ENCODE assay signal across 18 mouse cellular contexts in genomic region chr15:91000280-91001036, GRCm38 (mm10). TPM values are rescaled to one million over a fixed set of nuclear protein-coding genes. Genes with fewer than 3 reads are reported as not detected.
DNase-seq lines count a peak whose midpoint lies in the region; ATAC-seq and TF ChIP-seq lines count a peak whose summit lies in the region.
"Had no signal": no experiment of that assay in that cellular context is flagged by ENCODE, and none has a peak within 500 bp of the region (broad histone marks: within the 10 kb centered on the region; RNA-seq: fewer than 3 reads in every experiment).

No protein-coding gene starts in this region.

- peak overlapping the region; percentile 28 for H3K4me3 ChIP-seq in hindbrain, embryonic 10.5 days
- H3K4me3 ChIP-seq in hindbrain, postnatal 0 days (ENCODE audit: low read length) = no peak overlapping the region
- 0 out of 2 replicates have a peak overlapping the region, but pooled peaks have one; percentile 3 for H3K4me3 ChIP-seq in forebrain, embryonic 16.5 days (replicated peaks; ENCODE audit: low read length)
- H3K4me3 ChIP-seq in midbrain, embryonic 10.5 days = peak overlapping the region; percentile 34
- no peak overlapping the region for H3K4me3 ChIP-seq in stomach, postnatal 0 days (ENCODE audit: low read depth, low read length)
- H3K4me3 ChIP-seq: heart, embryonic 10.5 days; neural tube, embryonic 13.5 days; stomach, embryonic 15.5 days had no signal

- no peaks in the 10 kb centered on the region for H3K27me3 ChIP-seq in hindbrain, embryonic 10.5 days (ENCODE audit: insufficient read depth, poor library complexity, severe bottlenecking)
- H3K27me3 ChIP-seq in hindbrain, postnatal 0 days (ENCODE audit: insufficient read depth, low read length) = no peaks in the 10 kb centered on the region
- no peaks in the 10 kb centered on the region for H3K27me3 ChIP-seq in forebrain, embryonic 16.5 days (replicated peaks; ENCODE audit: control insufficient read depth, insufficient read depth, low read length)
- H3K27me3 ChIP-seq in midbrain, embryonic 10.5 days (ENCODE audit: low read depth, poor library complexity, severe bottlenecking) = no peaks in the 10 kb centered on the region
- no peaks in the 10 kb centered on the region for H3K27me3 ChIP-seq in stomach, postnatal 0 days (ENCODE audit: control insufficient read depth, insufficient read depth, low read length)
- H3K27me3 ChIP-seq: neural tube, embryonic 13.5 days; stomach, embryonic 15.5 days had no signal

- no peaks in the 10 kb centered on the region for H3K9me3 ChIP-seq in hindbrain, embryonic 10.5 days
- H3K9me3 ChIP-seq in hindbrain, postnatal 0 days (ENCODE audit: low read length) = no peaks in the 10 kb centered on the region
- H3K9me3 ChIP-seq in forebrain, embryonic 16.5 days (ENCODE audit: control insufficient read depth, low read length) = no peaks in the 10 kb centered on the region
- no peaks in the 10 kb centered on the region for H3K9me3 ChIP-seq in midbrain, embryonic 10.5 days (replicated peaks)
- no peaks in the 10 kb centered on the region for H3K9me3 ChIP-seq in stomach, postnatal 0 days (ENCODE audit: control insufficient read depth, low read length)
- H3K9me3 ChIP-seq: heart, embryonic 10.5 days; neural tube, embryonic 13.5 days; stomach, embryonic 15.5 days had no signal

- no peak overlapping the region for H3K9ac ChIP-seq in hindbrain, postnatal 0 days (replicated peaks; ENCODE audit: low read length)
- H3K9ac ChIP-seq in forebrain, embryonic 16.5 days (replicated peaks; ENCODE audit: low read depth, low read length) = peak overlapping the region; percentile 26
- no peak overlapping the region for H3K9ac ChIP-seq in stomach, postnatal 0 days (ENCODE audit: low read length)
- H3K9ac ChIP-seq: neural tube, embryonic 13.5 days; stomach, embryonic 15.5 days had no signal

- TF ChIP-seq EP300 in stomach, postnatal 0 days (optimal IDR thresholded peaks at IDR 0.05) = no peak

- H3K4me2 ChIP-seq in hindbrain, postnatal 0 days (ENCODE audit: low read depth, low read length) = no peak overlapping the region; the same call in 1 of the 2 replicates
- H3K4me2 ChIP-seq in forebrain, embryonic 16.5 days (ENCODE audit: low read length) = peak overlapping the region; percentile 44
- H3K4me2 ChIP-seq in stomach, postnatal 0 days (replicated peaks; ENCODE audit: low read depth) = no peak overlapping the region
- H3K4me2 ChIP-seq: neural tube, embryonic 13.5 days; stomach, embryonic 15.5 days had no signal

- 48% methylated on average over 21 of the region's 21 CpGs for WGBS in hindbrain, embryonic 10.5 days
- 52% methylated on average over 21 of the region's 21 CpGs for WGBS in hindbrain, postnatal 0 days
- WGBS in forebrain, embryonic 16.5 days = 19% methylated on average over 21 of the region's 21 CpGs
- 36% methylated on average over 21 of the region's 21 CpGs for WGBS in midbrain, embryonic 10.5 days
- 79% methylated on average over 21 of the region's 21 CpGs for WGBS in stomach, postnatal 0 days

- H3K27ac ChIP-seq in hindbrain, embryonic 10.5 days = peak overlapping the region; percentile 86
- H3K27ac ChIP-seq in hindbrain, postnatal 0 days = no peak overlapping the region
- peak overlapping the region; percentile 39 for H3K27ac ChIP-seq in forebrain, embryonic 16.5 days (ENCODE audit: low read length)
- peak overlapping the region; percentile 85 for H3K27ac ChIP-seq in midbrain, embryonic 10.5 days (replicated peaks)
- no peak overlapping the region for H3K27ac ChIP-seq in stomach, postnatal 0 days (replicated peaks)
- H3K27ac ChIP-seq: heart, embryonic 10.5 days; neural tube, embryonic 13.5 days; stomach, embryonic 15.5 days had no signal

- no peak for TF ChIP-seq CTCF in hindbrain, postnatal 0 days (IDR thresholded peaks at IDR 0.05; ENCODE audit: low read depth)
- TF ChIP-seq CTCF in stomach, postnatal 0 days (IDR thresholded peaks at IDR 0.05; ENCODE audit: low read depth) = no peak

- peaks cover 23% of the 10 kb centered on the region for H3K36me3 ChIP-seq in hindbrain, embryonic 10.5 days
- no peaks in the 10 kb centered on the region for H3K36me3 ChIP-seq in hindbrain, postnatal 0 days (ENCODE audit: insufficient read depth, low read length)
- no peaks in the 10 kb centered on the region; the same call in 1 of the 2 replicates for H3K36me3 ChIP-seq in forebrain, embryonic 16.5 days (ENCODE audit: control insufficient read depth, insufficient read depth)
- peaks cover 29% of the 10 kb centered on the region for H3K36me3 ChIP-seq in midbrain, embryonic 10.5 days
- H3K36me3 ChIP-seq in stomach, postnatal 0 days (ENCODE audit: control insufficient read depth, insufficient read depth, low read length) = no peaks in the 10 kb centered on the region
- H3K36me3 ChIP-seq: heart, embryonic 10.5 days; stomach, embryonic 15.5 days had no signal

- peak; percentile 42 for DNase-seq in hindbrain, embryonic 10.5 days (ENCODE audit: low spot score)
- DNase-seq in hindbrain, postnatal 0 days (ENCODE audit: low spot score) = no peak
- DNase-seq in midbrain, embryonic 10.5 days (ENCODE audit: low spot score) = peak; percentile 59
- DNase-seq in retina, embryonic 14.5 days (ENCODE audit: low spot score) = peak; percentile 63
- DNase-seq in spleen, postnatal 10 days (ENCODE audit: low spot score in 2 of 2) = no peak
- no peak for DNase-seq in stomach, postnatal 0 days (ENCODE audit: low spot score)
- DNase-seq in spleen, adult 12 weeks (ENCODE audit: low spot score) = no peak
- DNase-seq: adrenal gland, postnatal 14 days; cerebellum, adult 8-10 months; gastrocnemius, postnatal 36 days; heart, postnatal 36 days; lung, adult 2 months; lung, postnatal 36 days had no signal

- H3K4me1 ChIP-seq in hindbrain, embryonic 10.5 days (replicated peaks) = peaks cover 61% of the 10 kb centered on the region
- no peaks in the 10 kb centered on the region for H3K4me1 ChIP-seq in hindbrain, postnatal 0 days (ENCODE audit: insufficient read depth, low read length)
- peaks cover 20% of the 10 kb centered on the region for H3K4me1 ChIP-seq in forebrain, embryonic 16.5 days (replicated peaks; ENCODE audit: control insufficient read depth, insufficient read depth, low read length)
- peaks cover 88% of the 10 kb centered on the region for H3K4me1 ChIP-seq in midbrain, embryonic 10.5 days
- no peaks in the 10 kb centered on the region for H3K4me1 ChIP-seq in stomach, postnatal 0 days (replicated peaks; ENCODE audit: control insufficient read depth, insufficient read depth)
- H3K4me1 ChIP-seq: stomach, embryonic 15.5 days had no signal

- no peak for ATAC-seq in hindbrain, postnatal 0 days
- ATAC-seq in forebrain, embryonic 16.5 days = peak; percentile 52; the same call in 1 of the 2 replicates
- ATAC-seq in stomach, postnatal 0 days (ENCODE audit: low FRiP score, low TSS enrichment) = no peak
- ATAC-seq: intestine, embryonic 16.5 days had no signal

RNA-seq across cellular contexts. Expression of gene Kif21a, which starts 49.3 kb away (rescaled TPM):
- 26.2 and 28.6 TPM in 2 replicates for polyA plus RNA-seq in hindbrain, embryonic 10.5 days (2016; fragmentation: Nextera tagmentation; extraction: Ambion mirVana)
- 42.1 and 54.4 TPM in 2 replicates for total RNA-seq in hindbrain, postnatal 0 days (2014; rRNA removed)
- polyA plus RNA-seq in hindbrain, postnatal 0 days (2015; fragmentation: Nextera tagmentation; extraction: Ambion mirVana) = 29.3 and 31.2 TPM in 2 replicates
- polyA plus RNA-seq in forebrain, embryonic 16.5 days (2015; fragmentation: Nextera tagmentation; extraction: Ambion mirVana) = 49.0 and 53.7 TPM in 2 replicates
- 42.5 and 50.1 TPM in 2 replicates for polyA plus RNA-seq in midbrain, embryonic 10.5 days (2016; fragmentation: Nextera tagmentation; extraction: Ambion mirVana)
- polyA plus RNA-seq in stomach, postnatal 0 days (2015; fragmentation: Nextera tagmentation; extraction: Ambion mirVana) = 17.2 and 18.2 TPM in 2 replicates

Comparison
In these comparisons a context has a peak if more than half of its experiments do, and no peak if none do; other contexts are left out.
1. DNase-seq: peak in hindbrain, embryonic 10.5 days (single experiment), midbrain, embryonic 10.5 days (single experiment) and retina, embryonic 14.5 days (single experiment); none in hindbrain, postnatal 0 days (single experiment), spleen, postnatal 10 days (0 of 2), stomach, postnatal 0 days (single experiment) and spleen, adult 12 weeks (single experiment).
2. H3K27ac ChIP-seq: peak in hindbrain, embryonic 10.5 days (single experiment), forebrain, embryonic 16.5 days (single experiment) and midbrain, embryonic 10.5 days (single experiment); none in hindbrain, postnatal 0 days (single experiment) and stomach, postnatal 0 days (single experiment).
3. H3K4me3 ChIP-seq: peak in hindbrain, embryonic 10.5 days (single experiment), forebrain, embryonic 16.5 days (single experiment) and midbrain, embryonic 10.5 days (single experiment); none in hindbrain, postnatal 0 days (single experiment) and stomach, postnatal 0 days (single experiment).